Mouse (Mus musculus) testis, adult 2 months (tissue): Measurements from ENCODE around the gene Dppa2.

Experiments used
- CTCF ChIP-seq: fragments of 200-500 bp; IDR thresholded peaks from 2 replicates; pipeline ENCODE4 v1.5.1; 2012; ENCODE audit warnings: low read depth, mild to moderate bottlenecking, inconsistent platforms, low read length, moderate library complexity; ENCODE audit not compliant: control insufficient read depth, insufficient read depth, insufficient replicate concordance
- POLR2A ChIP-seq: fragments of 200-500 bp; IDR thresholded peaks from 2 replicates; pipeline ENCODE4 v1.6.1; 2012; ENCODE audit warnings: low read depth, mild to moderate bottlenecking, inconsistent platforms, low read length, moderate library complexity; ENCODE audit not compliant: control insufficient read depth

- TF ChIP-seq CTCF (no peak), POLR2A (no peak)
Observed at GRCm38 (mm10) chr16:48282801-48283200, 20.9 kb upstream of the Dppa2 start.
